Mouse (Mus musculus) liver, embryonic 13.5 days (tissue): ENCODE data around the gene Olfr1337. TPM values are rescaled to one million over a fixed set of nuclear protein-coding genes. Genes with fewer than 3 reads are reported as not detected.
"Not testable (repeated sequence)": the region's sequence is repeated elsewhere in the genome, so short reads cannot be mapped to it uniquely, and the experiment has no call there.

ENCODE experiments used
- ATAC-seq: fragments of 200-750 bp; cut with Nextera tagmentation; 2 replicates; pipeline ENCODE4 v1.8.0; 2017; ENCODE audit warnings: low read depth, mild to moderate bottlenecking, moderate number of reproducible peaks, moderate library complexity
- DNase-seq: peaks from one replicate; pipeline ENCODE4 v3.0.0; 2022
- H3K27ac ChIP-seq: fragments of 300-500 bp; sonication (generic); 2 replicates; pipeline ENCODE4 v1.5.1; 2015; ENCODE audit warnings: moderate library complexity, mild to moderate bottlenecking, inconsistent platforms
- H3K27me3 ChIP-seq: fragments of 300-500 bp; sonication (generic); 2 replicates; pipeline ENCODE4 v1.6.1; 2015; ENCODE audit warnings: mild to moderate bottlenecking, inconsistent platforms
- H3K36me3 ChIP-seq: fragments of 300-500 bp; sonication (generic); 2 replicates; pipeline ENCODE4 v1.6.1; 2015; ENCODE audit warnings: mild to moderate bottlenecking, inconsistent platforms
- H3K4me1 ChIP-seq: fragments of 300-500 bp; sonication (generic); replicated peaks from 2 replicates; pipeline ENCODE4 v1.6.1; 2015; ENCODE audit warnings: inconsistent platforms
- H3K4me2 ChIP-seq: fragments of 300-500 bp; sonication (generic); 2 replicates; pipeline ENCODE4 v1.6.1; 2015; ENCODE audit warnings: inconsistent platforms, mild to moderate bottlenecking, moderate library complexity
- H3K4me3 ChIP-seq: fragments of 300-500 bp; sonication (generic); replicated peaks from 2 replicates; pipeline ENCODE4 v1.5.1; 2015; ENCODE audit warnings: mild to moderate bottlenecking, inconsistent platforms
- H3K9ac ChIP-seq: fragments of 300-500 bp; sonication (generic); 2 replicates; pipeline ENCODE4 v1.6.1; 2015; ENCODE audit warnings: mild to moderate bottlenecking, inconsistent platforms
- H3K9me3 ChIP-seq: fragments of 300-500 bp; sonication (generic); replicated peaks from 2 replicates; pipeline ENCODE4 v1.6.1; 2016; ENCODE audit warnings: inconsistent platforms
- WGBS: fragments of 180-500 bp; shearing (Covaris S2); methylation state at CpG from one replicate; pipeline ENCODE4 v1.1.7; 2015; ENCODE audit not compliant: insufficient replicate concordance; 5-methylcytosine and 5-hydroxymethylcytosine counted together
- polyA plus RNA-seq: library from polyadenylated mRNA; unstranded; fragments of >200 nt; fragmentation: Nextera tagmentation; extraction: Ambion mirVana; gene quantifications from 2 replicates; pipeline ENCODE4 v1.2.1, GENCODE M21; 2015

Olfr1337 gene
- not detected in 2 replicates for polyA plus RNA-seq

DNA sequence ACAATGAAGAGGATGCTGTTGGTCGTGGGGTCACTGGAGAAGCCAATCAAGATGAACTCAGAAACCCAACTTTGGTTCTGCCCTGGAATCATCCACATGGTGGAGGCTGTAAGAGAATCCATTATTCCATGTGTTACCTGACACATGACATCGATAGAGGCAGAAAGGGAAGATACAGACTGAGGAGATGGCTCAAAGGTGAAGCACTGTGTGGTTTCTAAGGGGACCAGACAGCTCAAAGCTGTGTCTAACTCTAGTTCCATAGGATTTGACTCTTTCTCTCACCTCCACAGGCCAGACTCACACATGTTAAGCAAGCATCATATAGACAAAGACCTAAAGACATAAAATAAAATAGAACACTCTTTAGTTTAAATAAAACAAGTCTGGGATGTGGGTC is at the start of gene Olfr1337:
Olfr1337 (minus strand) TSS at position 101 of the 400 bp plus-strand sequence.
- ATAC-seq (no peak), DNase-seq (no peak)
- no peaks in the 10 kb centered on the region for H3K36me3 ChIP-seq
- no peak within 1 kb of the TSS for H3K27ac ChIP-seq
- H3K9ac ChIP-seq: no peak within 1 kb of the TSS
- H3K9me3 ChIP-seq: no peaks in the 10 kb centered on the region
- no peaks in the 10 kb centered on the region for H3K4me1 ChIP-seq
- H3K27me3 ChIP-seq: no peaks in the 10 kb centered on the region
- WGBS: 35% methylated on average over 2 of the region's 2 CpGs
- H3K4me2 ChIP-seq: no peak within 1 kb of the TSS
- H3K4me3 ChIP-seq: no peak within 1 kb of the TSS

GRCm38 (mm10) chr4:118818921-118819320 is 36.5 kb upstream of the Olfr1337 start:
- WGBS: 47% methylated on average over 1 of the region's 1 CpGs
- Histone ChIP-seq H3K4me2 (no peak overlapping the region), H3K4me3 (no peak overlapping the region), H3K4me1 (no peaks in the 10 kb centered on the region), H3K9me3 (no peaks in the 10 kb centered on the region), H3K36me3 (no peaks in the 10 kb centered on the region), H3K27me3 (no peaks in the 10 kb centered on the region), H3K9ac (no peak overlapping the region), H3K27ac (no peak overlapping the region)
- DNase-seq (no peak), ATAC-seq (no peak)

DNA sequence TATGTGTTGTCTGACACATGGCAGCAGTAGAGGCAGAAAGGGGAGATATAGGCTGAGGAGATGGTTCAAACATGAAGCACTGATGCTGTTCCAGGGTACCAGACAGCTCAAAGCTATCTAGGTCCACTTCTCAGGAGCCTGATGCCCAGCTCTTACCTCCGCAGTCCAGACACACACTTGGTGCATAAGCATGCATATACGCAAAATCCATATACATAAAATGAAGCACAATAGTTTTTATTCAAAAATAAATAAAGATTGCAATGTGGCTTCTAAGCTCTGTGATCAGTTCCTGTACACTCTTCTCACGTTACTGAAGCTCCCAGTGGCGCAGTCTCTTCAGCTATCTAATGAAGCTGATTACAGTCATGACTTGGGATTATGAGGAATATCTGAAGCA is 27.5 kb upstream of the Olfr1337 start, which contains the start of gene Olfr1335:
Olfr1335 (minus strand) TSS at position 101 of the 400 bp plus-strand sequence.
- no peaks in the 10 kb centered on the region for H3K9me3 ChIP-seq
- no peaks in the 10 kb centered on the region for H3K4me1 ChIP-seq
- 68% methylated on average over 4 of the region's 4 CpGs for WGBS
- no peak within 1 kb of the TSS for H3K9ac ChIP-seq
- H3K27me3 ChIP-seq: no peaks in the 10 kb centered on the region
- DNase-seq (no peak), ATAC-seq (no peak)
- no peaks in the 10 kb centered on the region for H3K36me3 ChIP-seq
- H3K4me2 ChIP-seq: no peak within 1 kb of the TSS
- no peak within 1 kb of the TSS for H3K27ac ChIP-seq
- H3K4me3 ChIP-seq: no peak within 1 kb of the TSS

DNA sequence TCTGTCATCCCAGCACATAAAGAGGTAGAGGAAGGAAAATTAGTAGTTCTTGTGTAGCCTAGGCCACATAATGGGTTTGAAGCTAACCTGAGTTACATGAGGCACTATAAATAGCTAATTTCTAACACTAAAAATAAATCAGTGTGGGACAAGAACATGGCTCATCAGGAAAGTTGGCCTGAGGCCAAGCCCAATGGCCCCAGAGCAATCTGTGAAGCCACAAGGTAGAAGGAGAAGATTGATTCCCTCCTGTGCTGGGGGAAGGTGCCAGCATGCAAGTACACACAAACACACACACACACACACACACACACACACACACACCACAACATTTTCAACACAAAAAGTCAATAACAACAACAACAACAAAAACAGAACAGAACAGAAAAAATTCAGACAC is 10.4 kb upstream of the Olfr1337 start:
- not testable (repeated sequence) for ATAC-seq, H3K4me2 ChIP-seq, DNase-seq, H3K36me3 ChIP-seq, H3K4me3 ChIP-seq, H3K27me3 ChIP-seq, H3K9me3 ChIP-seq, H3K4me1 ChIP-seq, H3K27ac ChIP-seq, H3K9ac ChIP-seq

- ATAC-seq: no peak
- no peak within 1 kb of the TSS for H3K27ac ChIP-seq
- H3K4me3 ChIP-seq: no peak within 1 kb of the TSS
- no peaks in the 10 kb centered on the region for H3K4me1 ChIP-seq
- H3K27me3 ChIP-seq: no peaks in the 10 kb centered on the region
- no peak within 1 kb of the TSS for H3K4me2 ChIP-seq
- no peak within 1 kb of the TSS for H3K9ac ChIP-seq
- no peaks in the 10 kb centered on the region for H3K36me3 ChIP-seq
- H3K9me3 ChIP-seq: no peaks in the 10 kb centered on the region
- WGBS: 52% methylated on average over 1 of the region's 1 CpGs
- no peak for DNase-seq
Measured at GRCm38 (mm10) chr4:118758637-118759036, 23.7 kb downstream of the Olfr1337 start, which contains the start of gene Olfr1338. Olfr1338 (minus strand) TSS chr4:118758737.

- H3K27me3 ChIP-seq: peaks cover 21% of the 10 kb centered on the region
- H3K4me2 ChIP-seq: no peak overlapping the region
- H3K36me3 ChIP-seq: no peaks in the 10 kb centered on the region
- ATAC-seq: no peak
- no peak overlapping the region for H3K4me3 ChIP-seq
- 11% methylated on average over 16 of the region's 16 CpGs for WGBS
- DNase-seq: no peak
- no peak overlapping the region for H3K9ac ChIP-seq
- H3K9me3 ChIP-seq: no peaks in the 10 kb centered on the region; the same call in 1 of the 2 replicates
- no peak overlapping the region for H3K27ac ChIP-seq
- no peaks in the 10 kb centered on the region for H3K4me1 ChIP-seq
Measured at GRCm38 (mm10) chr4:118741881-118742280, 40.5 kb downstream of the Olfr1337 start.

GRCm38 (mm10) chr4:118740988-118741698 is 41.2 kb downstream of the Olfr1337 start:
- peaks cover 21% of the 10 kb centered on the region for H3K27me3 ChIP-seq
- H3K4me2 ChIP-seq: no peak overlapping the region
- H3K27ac ChIP-seq: no peak overlapping the region
- H3K4me1 ChIP-seq: no peaks in the 10 kb centered on the region
- no peak for ATAC-seq
- no peaks in the 10 kb centered on the region for H3K36me3 ChIP-seq
- 7% methylated on average over 11 of the region's 11 CpGs for WGBS
- H3K9me3 ChIP-seq: no peaks in the 10 kb centered on the region
- no peak overlapping the region for H3K9ac ChIP-seq
- no peak for DNase-seq
- H3K4me3 ChIP-seq: no peak overlapping the region

- ATAC-seq: no peak
Measured at GRCm38 (mm10) chr4:118739574-118739973, 42.8 kb downstream of the Olfr1337 start.

DNA sequence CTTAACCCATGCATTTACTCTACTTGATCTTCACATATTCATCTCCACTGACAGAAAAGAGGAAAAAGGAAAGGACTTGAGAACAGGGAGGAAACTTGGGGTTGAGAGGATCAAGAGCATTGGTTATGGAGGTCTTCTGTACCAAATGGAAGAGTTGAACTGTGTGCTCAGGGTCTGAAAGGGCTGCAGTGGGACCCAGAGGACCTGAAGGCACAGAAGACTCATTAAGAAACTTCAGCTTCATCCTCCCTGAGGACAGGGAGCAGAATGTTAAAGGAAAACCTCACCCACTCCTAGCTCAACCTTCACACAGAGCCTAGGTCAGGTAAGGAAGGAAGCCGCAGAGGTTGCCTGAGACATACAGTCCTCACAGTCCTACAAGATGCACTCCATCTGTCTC is 50.5 kb downstream of the Olfr1337 start, which contains the start of gene Olfr1339:
Olfr1339 (plus strand) TSS at position 301 of the 400 bp plus-strand sequence.
- Histone ChIP-seq H3K27ac (no peak within 1 kb of the TSS), H3K36me3 (no peaks in the 10 kb centered on the region), H3K9me3 (no peaks in the 10 kb centered on the region), H3K4me3 (no peak within 1 kb of the TSS), H3K27me3 (no peaks in the 10 kb centered on the region), H3K9ac (no peak within 1 kb of the TSS), H3K4me2 (no peak within 1 kb of the TSS), H3K4me1 (no peaks in the 10 kb centered on the region)
- DNase-seq (no peak), ATAC-seq (no peak)
- 83% methylated on average over 1 of the region's 1 CpGs for WGBS

More at GRCm38 (mm10) chr4:118739574-118739973, 42.8 kb downstream of the Olfr1337 start:
- no peaks in the 10 kb centered on the region for H3K4me1 ChIP-seq
- H3K4me2 ChIP-seq: no peak overlapping the region
- H3K4me3 ChIP-seq: no peak overlapping the region
- H3K9ac ChIP-seq: no peak overlapping the region
- H3K27ac ChIP-seq: no peak overlapping the region
- no peaks in the 10 kb centered on the region for H3K36me3 ChIP-seq
- WGBS: 41% methylated on average over 3 of the region's 3 CpGs
- no peaks in the 10 kb centered on the region for H3K9me3 ChIP-seq
- no peak for DNase-seq
- peaks cover 21% of the 10 kb centered on the region for H3K27me3 ChIP-seq

Other genes with a start within 250 kb of the Olfr1337 start
- 0.80 and 0.88 TPM in 2 replicates for gene Tmem125, start 238.5 kb downstream of the Olfr1337 start, polyA plus RNA-seq
- 1.2 and 1.3 TPM in 2 replicates for gene Cfap57, start 161.8 kb downstream of the Olfr1337 start, polyA plus RNA-seq
- 122 and 144 TPM in 2 replicates for gene Ebna1bp2, start 161.8 kb downstream of the Olfr1337 start, polyA plus RNA-seq
- gene Olfr62, start 123.6 kb downstream of the Olfr1337 start, polyA plus RNA-seq: not detected in 2 replicates
- gene Olfr1342, start 89.8 kb downstream of the Olfr1337 start, polyA plus RNA-seq: not detected in 2 replicates
- gene Olfr1341, start 79.1 kb downstream of the Olfr1337 start, polyA plus RNA-seq: not detected in 2 replicates
- not detected in 2 replicates for gene Olfr1340, start 62.4 kb downstream of the Olfr1337 start, polyA plus RNA-seq
- gene Olfr1339, start 50.4 kb downstream of the Olfr1337 start, polyA plus RNA-seq: not detected in 2 replicates
- gene Olfr1338, start 23.8 kb downstream of the Olfr1337 start, polyA plus RNA-seq: not detected in 2 replicates
- not detected in 2 replicates for gene Olfr1335, start 27.4 kb upstream of the Olfr1337 start, polyA plus RNA-seq
- gene Olfr1333, start 53.7 kb upstream of the Olfr1337 start, polyA plus RNA-seq: not detected in 2 replicates
- gene Olfr1331, start 82.1 kb upstream of the Olfr1337 start, polyA plus RNA-seq: not detected in 2 replicates
- gene Olfr1330, start 106.0 kb upstream of the Olfr1337 start, polyA plus RNA-seq: not detected in 2 replicates
- not detected in 2 replicates for gene Olfr1329, start 134.9 kb upstream of the Olfr1337 start, polyA plus RNA-seq
- gene Olfr1328, start 156.0 kb upstream of the Olfr1337 start, polyA plus RNA-seq: not detected in 2 replicates
- gene Lao1, start 179.0 kb upstream of the Olfr1337 start, polyA plus RNA-seq: not detected in 2 replicates